Mouse (Mus musculus) CH12.LX (cell line): ENCODE results near the gene Dnaaf2. TPM values are rescaled to one million over a fixed set of nuclear protein-coding genes. Genes with fewer than 3 reads are reported as not detected.
"Not testable (repeated sequence)": the region's sequence is repeated elsewhere in the genome, so short reads cannot be mapped to it uniquely, and the experiment has no call there.

Experiments
- DNase-seq: peaks from one replicate; pipeline ENCODE4 v3.0.0-alpha.2; 2013; ENCODE audit errors: extremely low read depth
- H3K27ac ChIP-seq: 2 replicates; pipeline ENCODE4 v1.5.1; 2012; ENCODE audit warnings: low read depth, mild to moderate bottlenecking, control low read depth, moderate library complexity; ENCODE audit not compliant: insufficient read depth
- H3K27me3 ChIP-seq: replicated peaks from 2 replicates; pipeline ENCODE3; 2012; ENCODE audit warnings: inconsistent platforms
- H3K36me3 ChIP-seq, 2 experiments: replicated peaks in 1 of 2; 2 replicates each; pipeline versions ENCODE3 to v1.6.1; 2012; ENCODE audit warnings: inconsistent platforms in 1 of 2, low read length in 1 of 2, mild to moderate bottlenecking in 1 of 2, mixed read lengths in 1 of 2, moderate library complexity in 1 of 2; ENCODE audit not compliant: control insufficient read depth in 1 of 2, insufficient read depth in 1 of 2
- H3K4me1 ChIP-seq, 2 experiments: 2 replicates each; pipeline ENCODE4 v1.6.1; 2012; ENCODE audit warnings: inconsistent platforms in 1 of 2, moderate library complexity in 1 of 2; ENCODE audit not compliant: insufficient read depth in 2 of 2, control insufficient read depth in 1 of 2
- H3K4me2 ChIP-seq: 2 replicates; pipeline ENCODE4 v1.6.1; 2012; ENCODE audit warnings: low read depth, mild to moderate bottlenecking, control low read depth; ENCODE audit not compliant: poor library complexity, insufficient read depth, severe bottlenecking
- H3K4me3 ChIP-seq, 3 experiments: fragments of 150-350 bp in 1 of 3; sonication (generic) in 1 of 3; replicated peaks in 1 of 3; 2 replicates each; pipeline versions ENCODE3 to v1.5.1; 2011 to 2012; ENCODE audit warnings: low read depth in 2 of 3, low read length in 2 of 3, mild to moderate bottlenecking in 2 of 3, moderate library complexity in 2 of 3, control low read depth in 1 of 3, improper control_type of control experiment in 1 of 3, inconsistent platforms in 1 of 3, mixed read lengths in 1 of 3; ENCODE audit not compliant: poor library complexity in 1 of 3
- H3K79me2 ChIP-seq: replicated peaks from 2 replicates; pipeline ENCODE4 v1.6.1; 2012; ENCODE audit warnings: mild to moderate bottlenecking, moderate library complexity; ENCODE audit not compliant: control insufficient read depth, poor library complexity, insufficient read depth, severe bottlenecking; ENCODE audit errors: extremely low read depth
- H3K9ac ChIP-seq: 2 replicates; pipeline ENCODE4 v1.6.1; 2012; ENCODE audit warnings: low read depth, mild to moderate bottlenecking, control low read depth, moderate library complexity; ENCODE audit not compliant: insufficient read depth
- H3K9me3 ChIP-seq: replicated peaks from 2 replicates; pipeline ENCODE3; 2012; ENCODE audit warnings: low read length, inconsistent platforms, mixed read lengths
- BHLHE40 ChIP-seq: IDR thresholded peaks from 2 replicates; pipeline ENCODE4 v1.6.1; 2011; ENCODE audit warnings: mild to moderate bottlenecking, low read depth, low read length, improper control_type of control experiment
- CTCF ChIP-seq, 2 experiments: IDR thresholded peaks in 1 of 2; conservative IDR thresholded peaks in 1 of 2; 2 replicates each; pipeline ENCODE4 v1.5.1; 2011 to 2012; ENCODE audit warnings: low read depth in 2 of 2, low read length in 2 of 2, improper control_type of control experiment in 1 of 2, inconsistent platforms in 1 of 2, mild to moderate bottlenecking in 1 of 2, moderate library complexity in 1 of 2
- E2F4 ChIP-seq: IDR thresholded peaks from 2 replicates; pipeline ENCODE4 v1.6.1; 2011; ENCODE audit warnings: low read depth, low read length, improper control_type of control experiment; ENCODE audit not compliant: insufficient replicate concordance
- ELF1 ChIP-seq: IDR thresholded peaks from 2 replicates; pipeline ENCODE4 v1.6.1; 2014; ENCODE audit warnings: low read depth, mild to moderate bottlenecking, inconsistent platforms, low read length, improper control_type of control experiment
- EP300 ChIP-seq: IDR thresholded peaks from 2 replicates; pipeline ENCODE4 v1.6.1; 2011; ENCODE audit warnings: low read length, improper control_type of control experiment
- HCFC1 ChIP-seq: IDR thresholded peaks from 2 replicates; pipeline ENCODE4 v1.6.1; 2012; ENCODE audit warnings: low read depth, mild to moderate bottlenecking, inconsistent platforms, low read length, improper control_type of control experiment
- IRF4 ChIP-seq: IDR thresholded peaks from 2 replicates; pipeline ENCODE4 v1.6.1; 2014; ENCODE audit warnings: low read depth, mild to moderate bottlenecking, inconsistent platforms, low read length, improper control_type of control experiment
- JUN ChIP-seq: IDR thresholded peaks from 2 replicates; pipeline ENCODE4 v1.6.1; 2011; ENCODE audit warnings: low read depth, mild to moderate bottlenecking, low read length, improper control_type of control experiment, moderate library complexity; ENCODE audit not compliant: insufficient read depth
- KAT2A ChIP-seq: IDR thresholded peaks from 2 replicates; pipeline ENCODE4 v1.6.1; 2012; ENCODE audit warnings: low read length, improper control_type of control experiment, inconsistent platforms; ENCODE audit not compliant: insufficient replicate concordance
- MAFK ChIP-seq: IDR thresholded peaks from 2 replicates; pipeline ENCODE4 v1.6.1; 2011; ENCODE audit warnings: low read length, improper control_type of control experiment; ENCODE audit not compliant: insufficient replicate concordance
- MEF2A ChIP-seq: IDR thresholded peaks from 2 replicates; pipeline ENCODE4 v1.6.1; 2014; ENCODE audit warnings: low read depth, mild to moderate bottlenecking, inconsistent platforms, low read length, improper control_type of control experiment, borderline replicate concordance
- MXI1 ChIP-seq: IDR thresholded peaks from 2 replicates; pipeline ENCODE4 v1.6.1; 2011; ENCODE audit warnings: mild to moderate bottlenecking, low read depth, low read length, improper control_type of control experiment
- MYC ChIP-seq: IDR thresholded peaks from 2 replicates; pipeline ENCODE4 v1.6.1; 2011; ENCODE audit warnings: low read depth, mild to moderate bottlenecking, improper control_type of control experiment, low read length
- NELFE ChIP-seq: IDR thresholded peaks from 2 replicates; pipeline ENCODE4 v1.6.1; 2011; ENCODE audit warnings: low read depth, low read length, improper control_type of control experiment
- NRF1 ChIP-seq: IDR thresholded peaks from 2 replicates; pipeline ENCODE4 v1.6.1; 2014; ENCODE audit warnings: low read depth, mild to moderate bottlenecking, inconsistent platforms, low read length, improper control_type of control experiment, moderate library complexity
- PAX5 ChIP-seq: IDR thresholded peaks from 2 replicates; pipeline ENCODE4 v1.6.1; 2012; ENCODE audit warnings: low read length, inconsistent platforms, mixed read lengths
- POLR2A ChIP-seq: IDR thresholded peaks from 2 replicates; pipeline ENCODE4 v1.6.1; 2011; ENCODE audit warnings: low read depth, mild to moderate bottlenecking, improper control_type of control experiment, low read length
- POLR2AphosphoS2 ChIP-seq: IDR thresholded peaks from 2 replicates; pipeline ENCODE4 v1.6.1; 2011; ENCODE audit warnings: low read depth, low read length, improper control_type of control experiment
- RCOR1 ChIP-seq: conservative IDR thresholded peaks from 2 replicates; pipeline ENCODE4 v1.6.1; 2012; ENCODE audit warnings: low read depth, mild to moderate bottlenecking, inconsistent platforms, low read length, improper control_type of control experiment
- SIN3A ChIP-seq: IDR thresholded peaks from 2 replicates; pipeline ENCODE4 v1.6.1; 2012; ENCODE audit warnings: low read length, improper control_type of control experiment, inconsistent platforms
- TBP ChIP-seq: conservative IDR thresholded peaks from 2 replicates; pipeline ENCODE4 v1.6.1; 2011; ENCODE audit warnings: low read depth, low read length, improper control_type of control experiment
- TCF12 ChIP-seq: IDR thresholded peaks from 2 replicates; pipeline ENCODE4 v1.6.1; 2014; ENCODE audit warnings: low read depth, mild to moderate bottlenecking, inconsistent platforms, low read length, improper control_type of control experiment
- UBTF ChIP-seq: IDR thresholded peaks from 2 replicates; pipeline ENCODE4 v1.6.1; 2012; ENCODE audit warnings: low read depth, mild to moderate bottlenecking, inconsistent platforms, low read length, improper control_type of control experiment, moderate library complexity
- ZC3H11A ChIP-seq: IDR thresholded peaks from 2 replicates; pipeline ENCODE4 v1.6.1; 2012; ENCODE audit warnings: low read depth, mild to moderate bottlenecking, inconsistent platforms, low read length, improper control_type of control experiment
- ZKSCAN1 ChIP-seq: IDR thresholded peaks from 2 replicates; pipeline ENCODE4 v1.6.1; 2012; ENCODE audit warnings: low read depth, inconsistent platforms, low read length, improper control_type of control experiment, borderline replicate concordance
- ZMIZ1 ChIP-seq: IDR thresholded peaks from 2 replicates; pipeline ENCODE4 v1.6.1; 2012; ENCODE audit warnings: low read depth, mild to moderate bottlenecking, inconsistent platforms, low read length, improper control_type of control experiment
- dilution Hi-C: fragments of 300-500 bp; cut with MboI; formaldehyde crosslinking; loops from 2 replicates; pipeline ENCODE4 v1.14.3; 2020; ENCODE audit warnings: low sequenced_read_pairs; ENCODE audit not compliant: extremely low pct_unique_long_range_greater_than_20kb, extremely low pct_ligation_motif_present
- in situ Hi-C: fragments of 300-500 bp; cut with MboI; formaldehyde crosslinking; loops from 3 replicates; pipeline ENCODE4 v1.14.3; 2019; ENCODE audit warnings: low sequenced_read_pairs, low pct_ligation_motif_present, low pct_unique_long_range_greater_than_20kb, mixed read lengths
- polyA plus RNA-seq: library from polyadenylated mRNA; unstranded; fragments of >175 nt; gene quantifications from 2 replicates; pipeline ENCODE4 v1.2.1, GENCODE M21; 2012; ENCODE audit warnings: low read depth; ENCODE audit not compliant: insufficient read length
- total RNA-seq, 2 experiments: library from RNA; depleted of rRNA; stranded (reverse); fragments of 300-350 nt in 1 of 2; fragments of >200 nt in 1 of 2; gene quantifications; 2 replicates each; pipeline ENCODE4 v1.2.3; 2012 to 2014

Dnaaf2 gene
- total and polyA plus RNA-seq, 3 experiments, result 3.7 to 26.6 (median 9.7) TPM

DNA sequence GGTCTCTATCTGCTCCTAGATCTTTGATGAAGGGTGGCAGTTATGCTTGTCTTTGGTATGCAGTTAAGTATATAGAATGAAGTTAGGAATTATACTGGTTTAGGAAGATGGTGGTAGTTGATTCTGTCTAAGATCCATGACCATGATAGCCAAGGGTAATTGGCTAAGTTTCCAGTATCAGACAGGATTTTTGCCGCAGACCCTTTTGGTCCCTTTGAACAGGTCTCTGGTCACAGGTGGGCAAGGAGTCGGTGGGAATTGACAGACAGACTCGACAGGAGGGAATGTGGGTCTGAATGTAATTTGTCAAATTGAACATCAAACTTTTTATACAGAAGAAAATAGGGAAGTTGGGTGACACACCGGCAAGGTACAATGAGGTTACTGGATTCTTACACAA, 34.6 kb downstream of the Dnaaf2 start:
- H3K4me2 ChIP-seq, H3K27me3 ChIP-seq, H3K4me1 ChIP-seq, H3K79me2 ChIP-seq, in situ Hi-C loops, H3K9me3 ChIP-seq, DNase-seq, dilution Hi-C loops, H3K36me3 ChIP-seq, H3K9ac ChIP-seq, H3K27ac ChIP-seq, H3K4me3 ChIP-seq: not testable (repeated sequence)

- H3K79me2 ChIP-seq, result peaks cover 16% of the 10 kb centered on the region
- TF ChIP-seq CTCF (conservative IDR thresholded peaks at IDR 0.05 in 1 of 2, IDR thresholded peaks at IDR 0.05 in 1 of 2; ENCODE audit: low read depth in 2 of 2, low read length in 2 of 2) (0 out of 4 replicates have a peak, but pooled peaks of 1 of the 2 experiments have one; percentile 7), TBP (peak; percentile 82)
- peaks cover 19 to 23% of the 10 kb centered on the region in 2 experiments for H3K36me3 ChIP-seq
- H3K4me3 ChIP-seq, H3K4me2 ChIP-seq, H3K27ac ChIP-seq, DNase-seq, in situ Hi-C loops, H3K9me3 ChIP-seq, H3K27me3 ChIP-seq, dilution Hi-C loops, H3K9ac ChIP-seq, H3K4me1 ChIP-seq: not testable (repeated sequence)
Measured at GRCm38 (mm10) chr12:69160677-69161076, 37.6 kb downstream of the Dnaaf2 start.

DNA sequence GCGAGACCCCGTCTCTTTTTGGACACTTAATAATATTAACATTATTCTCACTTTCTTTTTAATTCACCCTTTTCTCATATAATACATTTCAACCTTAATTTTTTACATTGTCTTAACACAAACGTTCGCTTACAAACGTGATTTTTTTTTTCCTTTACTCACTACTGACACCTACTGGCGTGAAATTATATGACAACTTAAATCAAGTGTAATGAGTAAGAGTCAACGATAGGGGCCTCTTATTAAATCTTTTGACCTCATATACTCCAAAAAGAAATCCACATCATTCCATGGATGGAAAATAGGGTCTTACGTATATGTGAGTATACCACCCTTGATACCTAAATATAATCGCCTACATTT, 38.7 kb downstream of the Dnaaf2 start:
- Histone ChIP-seq H3K27me3 (no peaks in the 10 kb centered on the region), H3K36me3 (peaks cover 19 to 27% of the 10 kb centered on the region in 2 experiments), H3K4me2 (peak overlapping the region; percentile 50; the same call in 1 of the 2 replicates), H3K4me3 (peak overlapping the region in 2 of 3 experiments; percentile 28 to 31), H3K79me2 (peaks cover 16% of the 10 kb centered on the region), H3K4me1 (peaks cover 4 to 8% of the 10 kb centered on the region in 2 experiments; a peak in 3 of 4 replicates), H3K27ac (no peak overlapping the region), H3K9me3 (no peaks in the 10 kb centered on the region), H3K9ac (no peak overlapping the region)
- dilution Hi-C loops, result no loop called here
- in situ Hi-C loops, result no loop called here
- DNase-seq, result peak; percentile 84
- TF ChIP-seq CTCF (conservative IDR thresholded peaks at IDR 0.05 in 1 of 2, IDR thresholded peaks at IDR 0.05 in 1 of 2; ENCODE audit: low read depth in 2 of 2, low read length in 2 of 2) (peak; percentile 52 to 99; a peak in 3 of 4 replicates), MAFK (no peak), E2F4 (no peak), ZKSCAN1 (no peak), RCOR1 (no peak), JUN (no peak), POLR2A (no peak), ELF1 (no peak), TCF12 (no peak), ZMIZ1 (no peak), PAX5 (no peak), MYC (no peak), MXI1 (no peak), EP300 (no peak), IRF4 (0 out of 2 replicates have a peak, but pooled peaks have one; percentile 7), POLR2AphosphoS2 (no peak), SIN3A (no peak), NELFE (peak; percentile 34; the same call in 1 of the 2 replicates), MEF2A (no peak), ZC3H11A (no peak), TBP (no peak), UBTF (no peak), HCFC1 (no peak), NRF1 (no peak), KAT2A (no peak), BHLHE40 (peak; percentile 55)
